Mouse (Mus musculus) kidney, adult 10 weeks (tissue): ENCODE measurements around the gene Map2k2. TPM values are rescaled to one million over a fixed set of nuclear protein-coding genes. Genes with fewer than 3 reads are reported as not detected.

Source experiments
- polyA plus RNA-seq: library from polyadenylated mRNA; stranded (reverse); fragments of 350-450 nt; fragmentation: Illumina TruSeq; extraction: RNeasy Lipid Tissue Mini Kit (QIAGEN cat#74804); gene quantifications from one replicate; pipeline ENCODE4 v1.2.3, GENCODE M21; 2014; ENCODE audit warnings: low read depth, low replicate concordance

Map2k2 gene
- polyA plus RNA-seq = 2.1 TPM

GRCm38 (mm10) chr10:81105565-81106112 is at the start of gene Map2k2:
Gene Map2k2 (plus strand): TSS chr10:81105915.

GRCm38 (mm10) chr10:81059603-81060543 is 45.8 kb upstream of the Map2k2 start, which contains the start of gene Sgta:
Gene Sgta (minus strand): TSS chr10:81060181.

GRCm38 (mm10) chr10:81069836-81070235 is 35.9 kb upstream of the Map2k2 start, which contains the start of gene Thop1:
Gene Thop1 (plus strand): TSS chr10:81070035.

GRCm38 (mm10) chr10:81134966-81135681 is 29.4 kb downstream of the Map2k2 start, which contains the start of gene Zbtb7a:
Gene Zbtb7a (plus strand): TSS chr10:81135220.

GRCm38 (mm10) chr10:81167200-81168086 is 61.7 kb downstream of the Map2k2 start, which contains the start of gene Pias4:
Gene Pias4 (minus strand): TSS chr10:81167923.

GRCm38 (mm10) chr10:81176466-81177271 is 71.0 kb downstream of the Map2k2 start, which contains the start of gene Eef2:
Gene Eef2 (plus strand): TSS chr10:81176631.

GRCm38 (mm10) chr10:81182336-81183333 is 76.9 kb downstream of the Map2k2 start, which contains the start of gene Dapk3:
Gene Dapk3 (plus strand): TSS chr10:81183005.

Other genes with a start within 250 kb of the Map2k2 start
- gene Tmprss9, start 234.1 kb upstream of the Map2k2 start, polyA plus RNA-seq = not detected
- gene Timm13, start 204.9 kb upstream of the Map2k2 start, polyA plus RNA-seq = not detected
- 0.24 TPM for gene Lmnb2, start 187.7 kb upstream of the Map2k2 start, polyA plus RNA-seq
- gene Gadd45b, start 175.8 kb upstream of the Map2k2 start, polyA plus RNA-seq = 2.3 TPM
- 1.1 TPM for gene Gng7, start 91.0 kb upstream of the Map2k2 start, polyA plus RNA-seq
- gene Diras1, start 80.3 kb upstream of the Map2k2 start, polyA plus RNA-seq = not detected
- 0.28 TPM for gene Slc39a3, start 68.5 kb upstream of the Map2k2 start, polyA plus RNA-seq
- 0.61 TPM for gene Sgta, start 45.7 kb upstream of the Map2k2 start, polyA plus RNA-seq
- not detected for gene Thop1, start 35.9 kb upstream of the Map2k2 start, polyA plus RNA-seq
- gene Creb3l3, start 7.0 kb upstream of the Map2k2 start, polyA plus RNA-seq = not detected
- gene Zbtb7a, start 29.3 kb downstream of the Map2k2 start, polyA plus RNA-seq = 8.1 TPM
- gene Pias4, start 62.0 kb downstream of the Map2k2 start, polyA plus RNA-seq = not detected
- gene Eef2, start 70.7 kb downstream of the Map2k2 start, polyA plus RNA-seq = 6.2 TPM
- not detected for gene Dapk3, start 77.1 kb downstream of the Map2k2 start, polyA plus RNA-seq
- not detected for gene 4930442H23Rik, start 77.9 kb downstream of the Map2k2 start, polyA plus RNA-seq
- gene Nmrk2, start 96.1 kb downstream of the Map2k2 start, polyA plus RNA-seq = not detected
- not detected for gene Atcay, start 124.9 kb downstream of the Map2k2 start, polyA plus RNA-seq
- 0.20 TPM for gene Zfr2, start 127.2 kb downstream of the Map2k2 start, polyA plus RNA-seq
- not detected for gene Matk, start 147.0 kb downstream of the Map2k2 start, polyA plus RNA-seq
- 1.6 TPM for gene Mrpl54, start 161.0 kb downstream of the Map2k2 start, polyA plus RNA-seq
- gene Apba3, start 161.0 kb downstream of the Map2k2 start, polyA plus RNA-seq = not detected
- gene Tjp3, start 185.7 kb downstream of the Map2k2 start, polyA plus RNA-seq = 2.5 TPM
- 1.1 TPM for gene Pip5k1c, start 187.0 kb downstream of the Map2k2 start, polyA plus RNA-seq
- gene Cactin, start 215.2 kb downstream of the Map2k2 start, polyA plus RNA-seq = 0.16 TPM
- not detected for gene Tbxa2r, start 222.8 kb downstream of the Map2k2 start, polyA plus RNA-seq
- not detected for gene Gipc3, start 237.4 kb downstream of the Map2k2 start, polyA plus RNA-seq
- gene Hmg20b, start 244.6 kb downstream of the Map2k2 start, polyA plus RNA-seq = 5.1 TPM